Mouse (Mus musculus): ENCODE results near the gene Lsamp. TPM values are rescaled to one million over a fixed set of nuclear protein-coding genes. Genes with fewer than 3 reads are reported as not detected.

Lsamp gene
- polyA plus RNA-seq, 1 experiment from 2014 or later = 0.04 TPM

GRCm38 (mm10) chr16:42168292-42168691, 2184.1 kb downstream of the Lsamp start:
- H3K27ac ChIP-seq (ENCODE audit: low read depth) = no peak overlapping the region
- no peak for DNase-seq
- H3K4me2 ChIP-seq (ENCODE audit: low read depth, low read length) = no peak overlapping the region
- H3K27me3 ChIP-seq (ENCODE audit: insufficient read depth, low read length) = no peaks in the 10 kb centered on the region
- no peak for TF ChIP-seq EP300 (IDR thresholded peaks at IDR 0.05; ENCODE audit: low read depth)
- TF ChIP-seq CTCF (IDR thresholded peaks at IDR 0.05; ENCODE audit: low read depth) = no peak
- no peaks in the 10 kb centered on the region for H3K36me3 ChIP-seq (replicated peaks; ENCODE audit: insufficient read depth, low read length)
- WGBS (ENCODE audit: insufficient replicate concordance) = 79% methylated on average over 9 of the region's 9 CpGs
- no peaks in the 10 kb centered on the region for H3K4me1 ChIP-seq (ENCODE audit: insufficient read depth)
- ATAC-seq = no peak
- H3K9ac ChIP-seq (replicated peaks) = no peak overlapping the region
- H3K9me3 ChIP-seq (ENCODE audit: low read length) = no peaks in the 10 kb centered on the region
- H3K4me3 ChIP-seq (ENCODE audit: low read depth, low read length) = no peak overlapping the region

- Histone ChIP-seq H3K36me3 (replicated peaks; ENCODE audit: insufficient read depth, low read length) (no peaks in the 10 kb centered on the region), H3K4me3 (ENCODE audit: low read depth, low read length) (no peak overlapping the region), H3K4me2 (ENCODE audit: low read depth, low read length) (no peak overlapping the region), H3K9ac (replicated peaks) (no peak overlapping the region), H3K4me1 (ENCODE audit: insufficient read depth) (no peaks in the 10 kb centered on the region), H3K27me3 (ENCODE audit: insufficient read depth, low read length) (no peaks in the 10 kb centered on the region), H3K9me3 (ENCODE audit: low read length) (no peaks in the 10 kb centered on the region), H3K27ac (ENCODE audit: low read depth) (no peak overlapping the region)
- TF ChIP-seq CTCF (IDR thresholded peaks at IDR 0.05; ENCODE audit: low read depth) = peak; percentile 86
- TF ChIP-seq EP300 (IDR thresholded peaks at IDR 0.05; ENCODE audit: low read depth) = no peak
- ATAC-seq = no peak
- peak; percentile 76 for DNase-seq
- WGBS (ENCODE audit: insufficient replicate concordance) = 16% methylated on average over 8 of the region's 8 CpGs
These were observed 2185.4 kb downstream of the Lsamp start for GRCm38 (mm10) chr16:42169447-42170140.

GRCm38 (mm10) chr16:42172476-42172875, 2188.3 kb downstream of the Lsamp start:
- Histone ChIP-seq H3K27ac (ENCODE audit: low read depth) (no peak overlapping the region), H3K4me2 (ENCODE audit: low read depth, low read length) (no peak overlapping the region), H3K4me3 (ENCODE audit: low read depth, low read length) (no peak overlapping the region), H3K27me3 (ENCODE audit: insufficient read depth, low read length) (no peaks in the 10 kb centered on the region), H3K9me3 (ENCODE audit: low read length) (no peaks in the 10 kb centered on the region), H3K4me1 (ENCODE audit: insufficient read depth) (no peaks in the 10 kb centered on the region), H3K9ac (replicated peaks) (no peak overlapping the region), H3K36me3 (replicated peaks; ENCODE audit: insufficient read depth, low read length) (no peaks in the 10 kb centered on the region)
- peak; percentile 64 for TF ChIP-seq CTCF (IDR thresholded peaks at IDR 0.05; ENCODE audit: low read depth)
- TF ChIP-seq EP300 (IDR thresholded peaks at IDR 0.05; ENCODE audit: low read depth) = no peak
- DNase-seq (peak; percentile 63), ATAC-seq (no peak)
- 27% methylated on average over 11 of the region's 11 CpGs for WGBS (ENCODE audit: insufficient replicate concordance)

- no peak overlapping the region for H3K4me2 ChIP-seq (ENCODE audit: low read depth, low read length)
- WGBS (ENCODE audit: insufficient replicate concordance) = 71% methylated on average over 3 of the region's 3 CpGs
- H3K36me3 ChIP-seq (replicated peaks; ENCODE audit: insufficient read depth, low read length) = no peaks in the 10 kb centered on the region
- H3K9me3 ChIP-seq (ENCODE audit: low read length) = no peaks in the 10 kb centered on the region
- H3K27me3 ChIP-seq (ENCODE audit: insufficient read depth, low read length) = no peaks in the 10 kb centered on the region
- H3K9ac ChIP-seq (replicated peaks) = no peak overlapping the region
- DNase-seq (no peak), ATAC-seq (no peak)
- H3K4me3 ChIP-seq (ENCODE audit: low read depth, low read length) = no peak overlapping the region
- H3K4me1 ChIP-seq (ENCODE audit: insufficient read depth) = no peaks in the 10 kb centered on the region
- no peak for TF ChIP-seq EP300 (IDR thresholded peaks at IDR 0.05; ENCODE audit: low read depth)
- TF ChIP-seq CTCF (IDR thresholded peaks at IDR 0.05; ENCODE audit: low read depth) = no peak
- H3K27ac ChIP-seq (ENCODE audit: low read depth) = no peak overlapping the region
These were observed 2194.7 kb downstream of the Lsamp start for GRCm38 (mm10) chr16:42178866-42179265.

GRCm38 (mm10) chr16:42180025-42180424, 2195.9 kb downstream of the Lsamp start:
- H3K9ac ChIP-seq (replicated peaks) = no peak overlapping the region
- H3K36me3 ChIP-seq (replicated peaks; ENCODE audit: insufficient read depth, low read length) = no peaks in the 10 kb centered on the region
- no peaks in the 10 kb centered on the region for H3K9me3 ChIP-seq (ENCODE audit: low read length)
- ATAC-seq (no peak), DNase-seq (no peak)
- WGBS (ENCODE audit: insufficient replicate concordance) = 53% methylated on average over 6 of the region's 6 CpGs
- H3K27ac ChIP-seq (ENCODE audit: low read depth) = no peak overlapping the region
- no peaks in the 10 kb centered on the region for H3K4me1 ChIP-seq (ENCODE audit: insufficient read depth)
- no peak overlapping the region for H3K4me3 ChIP-seq (ENCODE audit: low read depth, low read length)
- H3K27me3 ChIP-seq (ENCODE audit: insufficient read depth, low read length) = no peaks in the 10 kb centered on the region
- TF ChIP-seq CTCF (IDR thresholded peaks at IDR 0.05; ENCODE audit: low read depth) (no peak), EP300 (IDR thresholded peaks at IDR 0.05; ENCODE audit: low read depth) (no peak)
- H3K4me2 ChIP-seq (ENCODE audit: low read depth, low read length) = no peak overlapping the region

- H3K4me3 ChIP-seq (ENCODE audit: low read depth, low read length) = no peak overlapping the region
- ATAC-seq = no peak
- TF ChIP-seq CTCF (IDR thresholded peaks at IDR 0.05; ENCODE audit: low read depth) = no peak
- no peak overlapping the region for H3K9ac ChIP-seq (replicated peaks)
- no peaks in the 10 kb centered on the region for H3K9me3 ChIP-seq (ENCODE audit: low read length)
- H3K27me3 ChIP-seq (ENCODE audit: insufficient read depth, low read length) = no peaks in the 10 kb centered on the region
- no peak overlapping the region for H3K4me2 ChIP-seq (ENCODE audit: low read depth, low read length)
- H3K4me1 ChIP-seq (ENCODE audit: insufficient read depth) = no peaks in the 10 kb centered on the region
- 84% methylated on average over 11 of the region's 11 CpGs for WGBS (ENCODE audit: insufficient replicate concordance)
- no peak overlapping the region for H3K27ac ChIP-seq (ENCODE audit: low read depth)
- no peak for DNase-seq
- H3K36me3 ChIP-seq (replicated peaks; ENCODE audit: insufficient read depth, low read length) = no peaks in the 10 kb centered on the region
These were observed 2196.3 kb downstream of the Lsamp start for GRCm38 (mm10) chr16:42180473-42180872.
